Mouse (Mus musculus): ENCODE measurements around the gene Piwil1.

DNA sequence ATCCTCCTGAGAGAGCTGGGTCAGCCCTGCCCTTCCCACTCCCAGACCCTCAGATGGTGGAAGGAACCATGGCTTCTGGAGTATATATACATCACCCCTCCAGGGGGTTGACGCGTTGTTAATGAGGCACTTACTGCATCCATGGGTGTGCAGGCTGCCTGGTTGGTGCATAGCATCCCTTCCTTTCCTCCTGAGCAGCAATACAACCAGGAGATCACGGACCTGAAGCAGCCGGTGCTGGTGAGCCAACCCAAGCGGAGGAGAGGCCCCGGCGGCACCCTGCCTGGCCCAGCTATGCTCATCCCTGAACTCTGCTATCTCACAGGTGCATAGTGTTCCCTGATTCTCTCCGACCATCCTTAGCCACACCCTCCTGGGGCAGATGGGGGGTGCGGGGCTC, 42.9 kb downstream of the Piwil1 start:
- TF ChIP-seq CTCF (IDR thresholded peaks at IDR 0.05; ENCODE audit: low read depth, low read length) (no peak), POLR2A (IDR thresholded peaks at IDR 0.05; ENCODE audit: insufficient read depth, low read length) (no peak), EP300 (IDR thresholded peaks at IDR 0.05; ENCODE audit: insufficient read depth, low read depth, low read length) (no peak)

All from ES-Bruce4 (cell line).